Mouse (Mus musculus) forebrain, embryonic 13.5 days (tissue): ENCODE measurements at regions not wholly inside any gene's neighbourhood (a gene's known extent, or its start where the extent isn't known, plus 50 kb on each side); places are given as distances from the start of the nearest gene placed in this dataset.

Experiments used
- ATAC-seq: fragments of 200-750 bp; cut with Nextera tagmentation; 2 replicates; pipeline ENCODE4 v1.8.0; 2017
- H3K27ac ChIP-seq: fragments of 300-500 bp; sonication (generic); 2 replicates; pipeline ENCODE4 v1.5.1; 2015; ENCODE audit warnings: inconsistent platforms, mild to moderate bottlenecking, moderate library complexity
- H3K27me3 ChIP-seq: fragments of 300-500 bp; sonication (generic); 2 replicates; pipeline ENCODE4 v1.6.1; 2015; ENCODE audit warnings: mild to moderate bottlenecking, inconsistent platforms
- H3K36me3 ChIP-seq: fragments of 300-500 bp; sonication (generic); 2 replicates; pipeline ENCODE4 v1.6.1; 2015; ENCODE audit warnings: mild to moderate bottlenecking, inconsistent platforms; ENCODE audit not compliant: poor library complexity, severe bottlenecking
- H3K4me1 ChIP-seq: fragments of 300-500 bp; sonication (generic); 2 replicates; pipeline ENCODE4 v1.6.1; 2015; ENCODE audit warnings: inconsistent platforms
- H3K4me2 ChIP-seq: fragments of 300-500 bp; sonication (generic); 2 replicates; pipeline ENCODE4 v1.6.1; 2015; ENCODE audit warnings: inconsistent platforms, mild to moderate bottlenecking, moderate library complexity
- H3K4me3 ChIP-seq: fragments of 300-500 bp; sonication (generic); 2 replicates; pipeline ENCODE4 v1.5.1; 2015; ENCODE audit warnings: mild to moderate bottlenecking, inconsistent platforms
- H3K9ac ChIP-seq: fragments of 300-500 bp; sonication (generic); 2 replicates; pipeline ENCODE4 v1.6.1; 2015; ENCODE audit warnings: mild to moderate bottlenecking, inconsistent platforms
- H3K9me3 ChIP-seq: fragments of 300-500 bp; sonication (generic); replicated peaks from 2 replicates; pipeline ENCODE4 v1.6.1; 2016; ENCODE audit warnings: inconsistent platforms
- WGBS: fragments of 180-500 bp; shearing (Covaris S2); methylation state at CpG from one replicate; pipeline ENCODE4 v1.1.7; 2015; 5-methylcytosine and 5-hydroxymethylcytosine counted together

DNA sequence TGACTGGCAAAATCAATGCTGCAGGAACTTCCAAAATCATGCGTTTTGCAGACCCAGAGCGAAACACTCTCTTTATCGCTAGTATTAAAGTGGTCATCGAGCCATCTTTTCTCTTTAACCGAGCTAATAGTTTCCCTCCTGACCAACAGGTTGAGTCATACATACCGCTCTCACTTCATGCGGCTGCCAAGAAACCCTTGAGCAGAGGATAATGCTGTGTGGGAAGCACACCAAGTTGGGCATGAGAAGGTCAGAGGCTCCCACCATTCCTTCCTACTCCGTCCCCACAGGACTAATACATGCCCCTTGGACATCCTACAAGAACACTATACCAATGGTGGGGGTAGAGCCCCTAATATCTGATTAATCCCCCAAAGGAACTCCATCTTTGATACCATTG is 442.7 kb upstream of the Castor2 start:
- Histone ChIP-seq H3K4me3 (no peak overlapping the region), H3K36me3 (no peaks in the 10 kb centered on the region), H3K9me3 (no peaks in the 10 kb centered on the region), H3K27me3 (peaks cover 13% of the 10 kb centered on the region), H3K4me1 (no peaks in the 10 kb centered on the region), H3K4me2 (no peak overlapping the region), H3K27ac (no peak overlapping the region), H3K9ac (no peak overlapping the region)
- WGBS, result 93% methylated on average over 8 of the region's 8 CpGs
- no peak for ATAC-seq

DNA sequence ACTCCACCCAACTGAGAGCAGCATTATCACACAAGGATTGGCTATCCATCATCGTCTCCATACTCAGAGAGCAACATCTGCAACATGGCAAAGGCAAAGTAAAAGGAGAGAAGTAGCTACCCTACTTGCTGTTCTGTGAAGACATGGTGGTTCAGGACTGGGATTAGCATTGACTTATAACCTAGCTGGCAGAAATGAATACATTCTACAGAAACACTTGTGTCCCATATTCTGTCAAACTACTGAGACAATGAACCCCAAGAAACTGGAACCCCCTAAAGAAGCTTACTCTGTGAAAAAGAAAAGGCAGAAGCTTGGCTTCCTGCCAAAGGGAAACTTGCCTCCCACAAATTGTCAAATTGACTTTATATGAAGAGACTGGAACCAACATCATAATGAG is 446.1 kb upstream of the Castor2 start:
- WGBS, result 91% methylated on average over 1 of the region's 1 CpGs

DNA sequence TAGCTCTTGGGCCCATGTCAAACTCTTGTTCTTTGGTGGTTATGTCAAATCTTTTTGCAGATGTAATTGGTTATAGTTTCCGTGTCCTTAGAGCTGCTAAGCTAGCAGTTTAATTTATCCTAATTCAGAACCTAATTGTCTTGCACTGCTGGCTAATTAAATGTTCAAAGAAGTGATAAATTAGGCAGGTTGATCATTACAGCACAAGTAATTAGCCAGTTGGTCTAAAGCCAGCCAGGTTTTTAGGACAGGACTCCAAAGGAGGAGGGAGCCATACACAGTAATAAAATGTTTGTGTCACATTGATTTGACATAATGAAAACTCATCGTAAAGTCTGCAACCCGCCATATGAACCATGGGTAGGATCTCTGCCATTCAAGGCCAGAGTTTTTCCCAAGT is 449.3 kb upstream of the Castor2 start:
- Histone ChIP-seq H3K9ac (no peak overlapping the region), H3K4me2 (no peak overlapping the region), H3K9me3 (0 out of 2 replicates have a peak, but pooled peaks cover 3% of the 10 kb centered on the region), H3K4me3 (no peak overlapping the region), H3K4me1 (peaks cover 13% of the 10 kb centered on the region), H3K27ac (no peak overlapping the region), H3K36me3 (no peaks in the 10 kb centered on the region), H3K27me3 (peaks cover 4% of the 10 kb centered on the region; the same call in 1 of the 2 replicates)
- 37% methylated on average over 3 of the region's 3 CpGs for WGBS
- no peak for ATAC-seq

More for the DNA sequence above, 446.1 kb upstream of the Castor2 start:
- Histone ChIP-seq H3K27ac (no peak overlapping the region), H3K4me1 (no peaks in the 10 kb centered on the region), H3K9ac (no peak overlapping the region), H3K9me3 (0 out of 2 replicates have a peak, but pooled peaks cover 3% of the 10 kb centered on the region), H3K36me3 (no peaks in the 10 kb centered on the region), H3K4me3 (no peak overlapping the region), H3K4me2 (no peak overlapping the region), H3K27me3 (peaks cover 13% of the 10 kb centered on the region)
- ATAC-seq, result no peak

DNA sequence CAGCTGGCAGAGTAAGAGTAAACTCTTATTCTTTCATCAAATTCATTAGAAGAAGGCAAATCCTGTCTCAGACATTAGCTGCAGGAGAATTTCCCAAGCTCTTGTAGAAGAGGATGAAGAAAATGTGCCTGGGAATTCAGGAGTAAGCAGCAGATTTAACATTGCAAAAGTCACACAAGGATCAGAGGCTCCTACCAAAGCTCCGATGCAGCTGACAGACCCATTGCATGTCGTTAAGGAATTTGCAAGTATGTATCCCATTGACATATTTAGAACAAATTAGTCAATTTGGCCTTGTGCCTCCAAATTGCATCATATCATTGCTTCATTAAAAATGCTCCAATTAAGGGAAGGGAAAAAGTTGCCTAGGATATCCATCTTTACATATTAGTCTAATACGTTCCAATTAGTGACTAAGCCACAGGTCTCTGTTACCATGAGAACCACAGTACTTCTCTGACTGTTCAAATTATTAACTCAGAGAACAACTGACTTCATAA is 453.8 kb upstream of the Castor2 start:
- Histone ChIP-seq H3K4me3 (no peak overlapping the region), H3K27ac (no peak overlapping the region), H3K36me3 (no peaks in the 10 kb centered on the region), H3K27me3 (no peaks in the 10 kb centered on the region), H3K9ac (no peak overlapping the region), H3K9me3 (peaks cover 8% of the 10 kb centered on the region), H3K4me1 (peaks cover 13% of the 10 kb centered on the region), H3K4me2 (no peak overlapping the region)
- WGBS, result 50% methylated on average over 3 of the region's 3 CpGs
- ATAC-seq, result no peak

DNA sequence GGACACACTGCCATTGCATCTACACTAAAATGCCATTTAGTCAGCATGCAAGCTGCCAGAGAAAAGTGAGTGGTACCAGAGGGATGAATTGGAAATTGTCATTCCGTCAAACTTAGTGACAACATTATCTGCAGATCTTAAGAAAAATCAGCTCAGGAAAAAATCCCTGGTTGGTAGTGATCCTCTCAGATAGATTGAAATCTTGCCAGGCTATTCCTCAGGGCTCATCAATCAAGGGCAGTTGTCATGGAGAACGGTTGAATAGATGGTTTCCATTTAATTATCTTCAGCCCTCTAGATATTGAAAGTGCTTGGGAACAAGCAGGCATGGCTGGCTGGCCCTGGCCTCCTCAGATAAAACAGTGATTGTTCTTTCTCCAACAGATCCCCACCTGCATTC is 456.2 kb upstream of the Castor2 start:
- H3K4me1 ChIP-seq, result peaks cover 13% of the 10 kb centered on the region
- H3K9me3 ChIP-seq, result peaks cover 5% of the 10 kb centered on the region
- H3K27ac ChIP-seq, result no peak overlapping the region
- H3K4me3 ChIP-seq, result no peak overlapping the region
- H3K27me3 ChIP-seq, result no peaks in the 10 kb centered on the region
- WGBS, result 66% methylated on average over 2 of the region's 2 CpGs
- H3K36me3 ChIP-seq, result no peaks in the 10 kb centered on the region
- no peak overlapping the region for H3K9ac ChIP-seq
- no peak for ATAC-seq
- H3K4me2 ChIP-seq, result no peak overlapping the region

DNA sequence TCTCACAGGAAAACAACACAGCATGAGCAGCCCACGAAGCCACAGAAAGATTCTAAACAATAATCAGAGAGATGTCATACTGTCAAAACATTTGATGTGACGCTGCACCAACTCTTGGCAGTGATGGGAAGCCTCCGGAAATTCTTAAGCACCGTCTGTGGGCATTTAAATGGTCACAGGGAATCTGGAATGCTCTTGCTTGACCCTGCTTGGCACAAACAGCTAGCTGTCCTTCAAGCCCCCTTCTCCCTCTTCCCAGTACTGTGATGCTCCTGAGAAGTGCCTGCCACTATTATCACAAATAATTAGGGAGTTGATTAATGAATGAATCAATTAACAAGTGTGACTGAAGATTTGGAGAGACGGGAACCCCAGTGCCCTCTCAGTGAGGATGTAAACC is 465.0 kb upstream of the Castor2 start:
- H3K36me3 ChIP-seq, result no peaks in the 10 kb centered on the region
- peaks cover 13% of the 10 kb centered on the region for H3K4me1 ChIP-seq
- no peaks in the 10 kb centered on the region for H3K9me3 ChIP-seq
- no peaks in the 10 kb centered on the region for H3K27me3 ChIP-seq
- no peak overlapping the region for H3K27ac ChIP-seq
- ATAC-seq, result peak; percentile 41; the same call in 1 of the 2 replicates
- H3K4me2 ChIP-seq, result no peak overlapping the region
- WGBS, result 21% methylated on average over 5 of the region's 5 CpGs
- H3K9ac ChIP-seq, result no peak overlapping the region
- no peak overlapping the region for H3K4me3 ChIP-seq

DNA sequence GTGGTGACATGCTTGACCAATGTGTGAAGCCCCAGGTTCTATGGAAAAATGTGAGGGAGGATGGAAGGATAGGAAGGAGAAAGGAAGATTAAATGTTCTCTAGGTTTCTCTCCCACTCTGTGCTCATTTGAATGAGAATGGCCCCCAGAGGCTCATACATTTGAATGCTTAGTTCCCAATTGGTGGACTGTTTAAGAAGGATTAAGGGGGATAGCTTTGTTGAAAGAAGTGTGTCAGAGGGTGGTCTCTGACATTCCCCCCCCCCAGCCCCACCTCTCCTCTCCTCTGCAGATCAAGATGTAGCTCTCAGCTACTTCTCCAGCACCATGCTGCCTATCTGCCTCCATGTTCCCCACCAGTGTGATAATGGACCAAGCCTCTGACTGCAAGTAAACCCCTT is 467.7 kb upstream of the Castor2 start:
- Histone ChIP-seq H3K4me2 (no peak overlapping the region), H3K9me3 (no peaks in the 10 kb centered on the region), H3K27me3 (no peaks in the 10 kb centered on the region), H3K36me3 (no peaks in the 10 kb centered on the region), H3K4me3 (no peak overlapping the region), H3K4me1 (peaks cover 13% of the 10 kb centered on the region), H3K9ac (no peak overlapping the region), H3K27ac (no peak overlapping the region)
- ATAC-seq, result no peak

DNA sequence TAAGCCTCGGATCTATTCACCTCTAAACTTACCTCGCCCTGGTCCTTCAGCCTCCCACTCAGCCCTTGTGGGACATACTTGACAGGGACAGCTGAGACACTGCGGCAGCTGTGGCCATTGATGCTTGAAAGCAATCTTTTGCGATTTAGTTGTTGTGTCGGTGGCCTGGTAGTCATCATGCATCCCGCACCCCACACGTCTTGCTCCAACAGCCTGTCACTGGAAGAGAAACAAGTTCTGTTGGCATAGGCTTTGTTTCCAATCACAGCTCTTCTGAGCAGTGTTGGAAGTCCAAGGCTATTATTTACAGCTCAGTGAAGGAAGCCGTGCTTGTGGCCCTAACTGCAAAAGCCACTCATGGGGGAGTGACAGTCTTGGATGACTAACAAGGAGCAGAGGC is 480.2 kb upstream of the Castor2 start:
- Histone ChIP-seq H3K36me3 (no peaks in the 10 kb centered on the region), H3K9ac (no peak overlapping the region), H3K27ac (no peak overlapping the region), H3K4me3 (no peak overlapping the region), H3K4me1 (no peaks in the 10 kb centered on the region), H3K9me3 (0 out of 2 replicates have a peak, but pooled peaks cover 4% of the 10 kb centered on the region), H3K27me3 (no peaks in the 10 kb centered on the region), H3K4me2 (no peak overlapping the region)
- no peak for ATAC-seq
- 82% methylated on average over 8 of the region's 8 CpGs for WGBS

DNA sequence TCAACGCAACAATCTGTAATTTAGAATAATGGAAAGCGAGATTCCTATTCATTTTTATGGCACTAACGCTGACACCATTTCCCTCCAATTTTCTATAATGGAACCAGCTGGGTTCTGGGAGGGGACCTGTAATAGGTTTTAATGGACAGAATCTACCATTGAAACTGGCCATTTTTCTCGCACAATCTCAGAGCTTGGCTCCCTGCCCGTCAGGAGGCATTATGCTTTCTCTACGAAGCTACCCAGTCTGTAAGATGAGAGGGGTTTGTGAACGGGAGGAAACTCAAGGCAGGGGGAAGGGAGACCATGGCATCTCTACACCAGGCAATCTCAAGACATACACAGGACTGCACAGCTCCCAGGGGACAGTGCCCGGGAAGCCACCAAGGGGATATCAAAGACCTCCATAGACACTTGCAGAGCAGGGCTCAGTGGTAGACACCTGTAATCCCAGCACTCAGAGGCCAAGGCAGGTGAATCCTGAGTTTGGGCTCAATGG is 498.2 kb upstream of the Castor2 start:
- H3K9me3 ChIP-seq, result peaks cover 3% of the 10 kb centered on the region; the same call in 1 of the 2 replicates
- H3K27me3 ChIP-seq, result no peaks in the 10 kb centered on the region
- ATAC-seq, result no peak
- peak overlapping the region; percentile 12; the same call in 1 of the 2 replicates for H3K27ac ChIP-seq
- 47% methylated on average over 8 of the region's 8 CpGs for WGBS
- H3K4me2 ChIP-seq, result no peak overlapping the region
- no peak overlapping the region for H3K9ac ChIP-seq
- no peaks in the 10 kb centered on the region for H3K36me3 ChIP-seq
- H3K4me1 ChIP-seq, result peaks cover 21% of the 10 kb centered on the region
- H3K4me3 ChIP-seq, result no peak overlapping the region

DNA sequence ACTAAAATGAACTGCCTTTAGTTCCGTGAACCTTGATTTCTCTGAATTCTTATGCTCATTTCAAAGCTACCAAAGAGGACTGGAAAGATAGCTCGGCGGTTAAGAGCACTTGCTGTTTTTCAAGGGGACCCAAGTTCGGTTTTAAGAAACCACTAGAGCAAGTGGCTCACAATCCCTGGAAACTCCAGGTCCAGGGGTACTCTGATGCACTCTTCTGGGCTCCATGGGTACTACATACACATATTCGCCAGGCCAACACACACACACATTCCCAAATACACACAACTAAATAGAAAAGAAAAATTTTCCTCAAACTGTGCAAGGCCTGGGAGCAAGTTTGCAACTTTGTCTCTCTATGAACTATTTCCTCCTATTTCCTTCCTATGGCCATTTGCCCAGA is 498.9 kb upstream of the Castor2 start:
- no peaks in the 10 kb centered on the region for H3K27me3 ChIP-seq
- no peak overlapping the region for H3K4me2 ChIP-seq
- H3K36me3 ChIP-seq, result no peaks in the 10 kb centered on the region
- ATAC-seq, result no peak
- H3K27ac ChIP-seq, result no peak overlapping the region
- H3K9ac ChIP-seq, result no peak overlapping the region
- H3K9me3 ChIP-seq, result peaks cover 3% of the 10 kb centered on the region; the same call in 1 of the 2 replicates
- H3K4me1 ChIP-seq, result peaks cover 21% of the 10 kb centered on the region
- 42% methylated on average over 5 of the region's 5 CpGs for WGBS
- no peak overlapping the region for H3K4me3 ChIP-seq

DNA sequence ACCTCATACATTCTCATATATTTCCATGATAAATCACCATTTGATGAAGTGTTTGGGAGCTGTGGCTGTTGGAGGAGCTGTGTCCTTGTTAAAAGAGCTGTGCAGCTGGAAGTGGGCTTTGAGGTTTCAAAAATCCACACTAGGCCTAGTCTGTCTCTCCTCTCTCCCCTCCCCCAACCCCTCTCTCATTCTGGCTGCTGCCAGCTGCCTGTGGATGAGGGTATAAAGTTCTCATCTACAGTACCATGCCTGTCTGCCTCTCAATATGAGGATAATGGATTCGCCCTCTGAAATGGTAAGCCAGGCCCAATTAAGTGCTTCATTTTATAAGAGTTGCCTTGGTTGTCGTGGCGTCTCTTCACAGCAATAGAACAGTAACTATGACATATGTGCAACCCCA is 501.4 kb upstream of the Castor2 start:
- WGBS, result 42% methylated on average over 3 of the region's 3 CpGs
- Histone ChIP-seq H3K4me2 (no peak overlapping the region), H3K36me3 (no peaks in the 10 kb centered on the region), H3K27ac (no peak overlapping the region), H3K9ac (no peak overlapping the region), H3K27me3 (no peaks in the 10 kb centered on the region), H3K9me3 (peaks cover 3% of the 10 kb centered on the region; the same call in 1 of the 2 replicates), H3K4me3 (no peak overlapping the region), H3K4me1 (peaks cover 21% of the 10 kb centered on the region)
- ATAC-seq, result no peak; the same call in 1 of the 2 replicates

DNA sequence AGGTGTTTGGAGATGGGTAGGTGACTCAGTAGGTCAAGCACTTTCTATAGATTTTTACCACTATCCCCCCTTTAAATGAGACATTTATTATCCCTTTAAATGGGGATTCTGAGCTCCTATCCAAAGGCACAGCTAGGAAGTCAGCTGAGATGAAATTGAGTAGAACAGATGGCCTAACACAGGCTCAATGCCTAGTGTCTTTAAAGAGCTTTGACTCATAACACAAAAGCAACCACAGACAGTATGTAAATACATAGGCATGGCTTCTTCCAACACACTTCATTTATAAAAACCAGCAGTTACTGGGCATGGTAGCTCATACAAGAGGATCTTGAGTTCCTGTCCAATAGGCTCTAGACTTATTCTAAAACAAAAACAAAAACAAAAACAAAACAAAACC is 513.0 kb upstream of the Castor2 start:
- H3K9me3 ChIP-seq, result no peaks in the 10 kb centered on the region
- H3K4me1 ChIP-seq, result no peaks in the 10 kb centered on the region
- no peak overlapping the region for H3K9ac ChIP-seq
- no peak overlapping the region for H3K27ac ChIP-seq
- no peak overlapping the region for H3K4me3 ChIP-seq
- H3K27me3 ChIP-seq, result no peaks in the 10 kb centered on the region
- no peak overlapping the region for H3K4me2 ChIP-seq
- no peaks in the 10 kb centered on the region for H3K36me3 ChIP-seq
- ATAC-seq, result no peak

DNA sequence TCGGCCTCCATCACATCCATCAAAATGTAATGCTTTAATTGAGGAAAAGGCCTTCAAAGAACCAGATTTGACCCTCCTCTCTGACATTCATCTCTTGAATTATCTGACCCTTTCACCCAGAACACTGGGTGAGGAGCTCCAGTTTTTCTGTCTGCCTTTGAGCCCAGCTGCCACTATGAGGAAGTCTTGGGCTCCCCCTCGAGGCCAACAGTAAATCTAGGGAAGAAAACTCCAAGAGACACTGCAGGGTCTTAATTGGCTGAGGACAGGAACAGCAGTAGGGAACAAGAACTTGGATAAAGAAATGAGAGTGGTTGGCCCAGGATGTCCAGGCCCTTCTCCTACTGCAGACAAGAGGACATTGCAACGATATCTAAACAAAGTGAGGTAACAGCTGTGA is 514.3 kb upstream of the Castor2 start:
- 40% methylated on average over 3 of the region's 3 CpGs for WGBS
- no peak for ATAC-seq

More for the DNA sequence above, 514.3 kb upstream of the Castor2 start:
- H3K27ac ChIP-seq, result no peak overlapping the region
- H3K4me3 ChIP-seq, result no peak overlapping the region
- H3K4me1 ChIP-seq, result no peaks in the 10 kb centered on the region
- no peaks in the 10 kb centered on the region for H3K27me3 ChIP-seq
- no peak overlapping the region for H3K4me2 ChIP-seq
- H3K9me3 ChIP-seq, result 0 out of 2 replicates have a peak, but pooled peaks cover 4% of the 10 kb centered on the region
- no peaks in the 10 kb centered on the region for H3K36me3 ChIP-seq
- H3K9ac ChIP-seq, result no peak overlapping the region
